Mouse (Mus musculus): Measurements from ENCODE around the gene Msi1.

DNA sequence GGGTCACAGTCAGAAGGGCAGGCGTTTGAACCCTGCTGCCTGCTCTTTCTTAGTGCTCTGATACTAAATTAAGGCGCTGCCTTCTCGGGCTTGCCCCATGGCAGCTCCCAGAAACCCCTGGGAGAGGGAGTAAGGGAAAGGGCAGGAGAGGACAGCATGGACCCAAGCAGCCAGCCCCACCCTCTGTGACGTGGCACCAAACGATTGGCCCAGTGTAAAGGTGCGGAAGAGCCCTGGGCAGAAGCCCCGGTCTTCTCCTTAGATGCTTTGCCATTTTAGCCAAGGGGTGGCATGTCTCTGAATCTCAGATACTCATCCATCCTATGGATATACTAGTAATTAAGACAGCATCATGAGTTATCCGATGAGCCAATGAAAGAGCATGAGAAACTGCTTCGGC, 21.3 kb upstream of the Msi1 start:
- TF ChIP-seq CTCF (conservative IDR thresholded peaks at IDR 0.05; ENCODE audit: low read length) (no peak), NANOG (IDR thresholded peaks at IDR 0.05; ENCODE audit: borderline replicate concordance, low read length) (no peak), POU5F1 (IDR thresholded peaks at IDR 0.05; ENCODE audit: borderline replicate concordance, low read length) (no peak)

All from E14TG2a.4 (cell line).